Mouse (Mus musculus): Measurements from ENCODE around the gene Gm36210.

GRCm38 (mm10) chr7:4866631-4867180 lies 39.6 kb downstream of the Gm36210 start:
- TF ChIP-seq CTCF (IDR thresholded peaks at IDR 0.05; ENCODE audit: control insufficient read depth, insufficient read depth, low read length) (no peak), POLR2A (IDR thresholded peaks at IDR 0.05; ENCODE audit: borderline replicate concordance, control insufficient read depth, low read depth, low read length) (no peak)

All from bone marrow, adult 2 months (tissue).